Mouse (Mus musculus) MEL (cell line): ENCODE results near the gene Mrpl53. TPM values are rescaled to one million over a fixed set of nuclear protein-coding genes. Genes with fewer than 3 reads are reported as not detected.

Experiments
- DNase-seq: peaks from one replicate; pipeline ENCODE4 v3.0.0; 2011; ENCODE audit warnings: low read depth, low spot score
- H3K27ac ChIP-seq: 2 replicates; pipeline ENCODE4 v1.5.1; 2012; ENCODE audit warnings: low read depth, mild to moderate bottlenecking, control low read depth, low read length, moderate library complexity; ENCODE audit not compliant: control insufficient read depth
- H3K27me3 ChIP-seq, 2 experiments: fragments of 150-350 bp in 1 of 2; sonication (generic) in 1 of 2; 2 replicates each; pipeline ENCODE4 v1.6.1; 2012; ENCODE audit warnings: low read length in 2 of 2, mild to moderate bottlenecking in 2 of 2, improper control_type of control experiment in 1 of 2, moderate library complexity in 1 of 2; ENCODE audit not compliant: insufficient read depth in 2 of 2, control insufficient read depth in 1 of 2
- H3K36me3 ChIP-seq, 2 experiments: 2 replicates each; pipeline ENCODE4 v1.6.1; 2012 to 2014; ENCODE audit warnings: low read length in 2 of 2, improper control_type of control experiment in 1 of 2, inconsistent platforms in 1 of 2, mild to moderate bottlenecking in 1 of 2; ENCODE audit not compliant: insufficient read depth in 2 of 2, control insufficient read depth in 1 of 2
- H3K4me1 ChIP-seq, 2 experiments: fragments of 150-350 bp in 1 of 2; sonication (generic) in 1 of 2; 2 replicates each; pipeline ENCODE4 v1.6.1; 2012; ENCODE audit warnings: low read length in 2 of 2, improper control_type of control experiment in 1 of 2, mild to moderate bottlenecking in 1 of 2; ENCODE audit not compliant: insufficient read depth in 2 of 2, control insufficient read depth in 1 of 2
- H3K4me3 ChIP-seq, 2 experiments: fragments of 150-350 bp in 1 of 2; sonication (generic) in 1 of 2; 2 replicates each; pipeline ENCODE4 v1.5.1; 2012; ENCODE audit warnings: low read depth in 2 of 2, low read length in 2 of 2, mild to moderate bottlenecking in 2 of 2, moderate library complexity in 2 of 2, control low read depth in 1 of 2, improper control_type of control experiment in 1 of 2; ENCODE audit not compliant: control insufficient read depth in 1 of 2, insufficient read depth in 1 of 2
- H3K79me2 ChIP-seq: 2 replicates; pipeline ENCODE4 v1.6.1; 2012; ENCODE audit warnings: mild to moderate bottlenecking, low read length, moderate library complexity; ENCODE audit not compliant: control insufficient read depth, poor library complexity, insufficient read depth
- H3K9ac ChIP-seq: 2 replicates; pipeline ENCODE4 v1.6.1; 2012; ENCODE audit warnings: low read depth, mild to moderate bottlenecking, control low read depth, low read length, moderate library complexity; ENCODE audit not compliant: control insufficient read depth, poor library complexity, severe bottlenecking
- H3K9me3 ChIP-seq: fragments of 150-350 bp; sonication (generic); replicated peaks from 2 replicates; pipeline ENCODE4 v1.6.1; 2012; ENCODE audit warnings: mild to moderate bottlenecking, low read length, improper control_type of control experiment, moderate library complexity; ENCODE audit not compliant: insufficient read depth
- CHD1 ChIP-seq: IDR thresholded peaks from 2 replicates; pipeline ENCODE4 v1.6.1; 2012; ENCODE audit warnings: low read depth, mild to moderate bottlenecking, inconsistent platforms, low read length, improper control_type of control experiment
- E2F4 ChIP-seq: IDR thresholded peaks from 2 replicates; pipeline ENCODE4 v1.6.1; 2011; ENCODE audit warnings: low read depth, low read length, improper control_type of control experiment, borderline replicate concordance
- ELF1 ChIP-seq: IDR thresholded peaks from 2 replicates; pipeline ENCODE4 v1.6.1; 2014; ENCODE audit warnings: low read depth, mild to moderate bottlenecking, inconsistent platforms, low read length, improper control_type of control experiment, moderate library complexity
- EP300 ChIP-seq, 2 experiments: IDR thresholded peaks; 2 replicates each; pipeline ENCODE4 v1.6.1; 2011; ENCODE audit warnings: improper control_type of control experiment in 2 of 2, low read length in 2 of 2, low read depth in 1 of 2, mild to moderate bottlenecking in 1 of 2
- ETS1 ChIP-seq: IDR thresholded peaks from 2 replicates; pipeline ENCODE4 v1.6.1; 2012; ENCODE audit warnings: low read depth, mild to moderate bottlenecking, inconsistent platforms, low read length, improper control_type of control experiment, moderate library complexity
- GABPA ChIP-seq: IDR thresholded peaks from 2 replicates; pipeline ENCODE4 v1.6.1; 2012; ENCODE audit warnings: low read depth, mild to moderate bottlenecking, inconsistent platforms, low read length, improper control_type of control experiment, moderate library complexity
- GATA1 ChIP-seq: IDR thresholded peaks from 2 replicates; pipeline ENCODE4 v1.6.1; 2011; ENCODE audit warnings: low read depth, low read length, improper control_type of control experiment
- HCFC1 ChIP-seq: IDR thresholded peaks from 2 replicates; pipeline ENCODE4 v1.6.1; 2012; ENCODE audit warnings: low read depth, mild to moderate bottlenecking, inconsistent platforms, low read length, improper control_type of control experiment, moderate library complexity
- KAT2A ChIP-seq: conservative IDR thresholded peaks from 2 replicates; pipeline ENCODE4 v1.6.1; 2012; ENCODE audit warnings: low read depth, low read length, improper control_type of control experiment, inconsistent platforms
- MAFK ChIP-seq: IDR thresholded peaks from 2 replicates; pipeline ENCODE4 v1.6.1; 2011; ENCODE audit warnings: low read depth, mild to moderate bottlenecking, low read length, improper control_type of control experiment, borderline replicate concordance
- MEF2A ChIP-seq: IDR thresholded peaks from 2 replicates; pipeline ENCODE4 v1.6.1; 2014; ENCODE audit warnings: low read depth, mild to moderate bottlenecking, inconsistent platforms, low read length, improper control_type of control experiment; ENCODE audit not compliant: poor library complexity, insufficient replicate concordance, severe bottlenecking; ENCODE audit errors: extremely low read depth
- MXI1 ChIP-seq: IDR thresholded peaks from 2 replicates; pipeline ENCODE4 v1.6.1; 2011; ENCODE audit warnings: mild to moderate bottlenecking, low read depth, low read length, improper control_type of control experiment
- MYC ChIP-seq: IDR thresholded peaks from 2 replicates; pipeline ENCODE4 v1.6.1; 2011; ENCODE audit warnings: low read depth, mild to moderate bottlenecking, low read length, improper control_type of control experiment, moderate library complexity
- NELFE ChIP-seq: IDR thresholded peaks from 2 replicates; pipeline ENCODE4 v1.6.1; 2011; ENCODE audit warnings: low read depth, low read length, improper control_type of control experiment
- NRF1 ChIP-seq: IDR thresholded peaks from 2 replicates; pipeline ENCODE4 v1.6.1; 2014; ENCODE audit warnings: low read depth, mild to moderate bottlenecking, inconsistent platforms, low read length, improper control_type of control experiment, moderate library complexity; ENCODE audit not compliant: poor library complexity, insufficient read depth, severe bottlenecking
- POLR2A ChIP-seq, 2 experiments: IDR thresholded peaks; 2 replicates each; pipeline ENCODE4 v1.6.1; 2011 to 2012; ENCODE audit warnings: low read length in 2 of 2, mild to moderate bottlenecking in 2 of 2, control low read depth in 1 of 2, improper control_type of control experiment in 1 of 2, low read depth in 1 of 2, moderate library complexity in 1 of 2; ENCODE audit not compliant: control insufficient read depth in 1 of 2, insufficient read depth in 1 of 2, poor library complexity in 1 of 2
- POLR2AphosphoS5 ChIP-seq: IDR thresholded peaks from 2 replicates; pipeline ENCODE4 v1.6.1; 2012; ENCODE audit warnings: low read depth, borderline replicate concordance, mild to moderate bottlenecking, inconsistent platforms, low read length, moderate library complexity, mixed read lengths
- RCOR1 ChIP-seq: IDR thresholded peaks from 2 replicates; pipeline ENCODE4 v1.6.1; 2012; ENCODE audit warnings: low read depth, mild to moderate bottlenecking, inconsistent platforms, low read length, improper control_type of control experiment
- TAL1 ChIP-seq: IDR thresholded peaks from 2 replicates; pipeline ENCODE4 v1.6.1; 2012; ENCODE audit warnings: mild to moderate bottlenecking, inconsistent platforms, low read length, moderate library complexity, mixed read lengths
- TCF12 ChIP-seq: IDR thresholded peaks from 2 replicates; pipeline ENCODE4 v1.6.1; 2014; ENCODE audit warnings: low read depth, mild to moderate bottlenecking, inconsistent platforms, low read length, improper control_type of control experiment, moderate library complexity
- USF1 ChIP-seq: IDR thresholded peaks from 2 replicates; pipeline ENCODE4 v1.6.1; 2014; ENCODE audit warnings: low read depth, mild to moderate bottlenecking, inconsistent platforms, low read length, improper control_type of control experiment, moderate library complexity
- USF2 ChIP-seq, 2 experiments: IDR thresholded peaks; 2 replicates each; pipeline ENCODE4 v1.6.1; 2011 to 2012; ENCODE audit warnings: improper control_type of control experiment in 2 of 2, low read length in 2 of 2, borderline replicate concordance in 1 of 2, inconsistent platforms in 1 of 2, low read depth in 1 of 2, mild to moderate bottlenecking in 1 of 2; ENCODE audit not compliant: insufficient read depth in 1 of 2
- ZC3H11A ChIP-seq: IDR thresholded peaks from 2 replicates; pipeline ENCODE4 v1.6.1; 2012; ENCODE audit warnings: low read depth, mild to moderate bottlenecking, inconsistent platforms, low read length, improper control_type of control experiment
- ZKSCAN1 ChIP-seq: IDR thresholded peaks from 2 replicates; pipeline ENCODE4 v1.6.1; 2012; ENCODE audit warnings: low read depth, mild to moderate bottlenecking, inconsistent platforms, low read length, improper control_type of control experiment, moderate library complexity
- polyA plus RNA-seq, 2 experiments: library from polyadenylated mRNA; stranded (reverse) in 1 of 2; unstranded in 1 of 2; fragments of >175 nt in 1 of 2; fragments of >200 nt in 1 of 2; gene quantifications; 2 replicates each; pipeline versions ENCODE4 v1.2.1 to v1.2.4; 2012; ENCODE audit warnings: low replicate concordance in 2 of 2, low read depth in 1 of 2; ENCODE audit not compliant: insufficient read length in 2 of 2, insufficient read depth in 1 of 2, missing spikeins in 1 of 2
- total RNA-seq: library from RNA; depleted of rRNA; stranded (reverse); fragments of 300-350 nt; gene quantifications from 2 replicates; pipeline ENCODE4 v1.2.3, GENCODE M21; 2012

The Mrpl53 gene
- total and polyA plus RNA-seq, 3 experiments = 63.8 to 91.3 TPM; not detected in 1

- Histone ChIP-seq H3K4me3 (peak overlapping the region; percentile 89 to 94), H3K9me3 (no peaks in the 10 kb centered on the region), H3K79me2 (peaks cover 35% of the 10 kb centered on the region), H3K27ac (peak overlapping the region; percentile 4), H3K27me3 (no peaks in the 10 kb centered on the region), H3K36me3 (peaks cover 0 to 15% of the 10 kb centered on the region in 2 experiments; a peak in 2 of 4 replicates), H3K9ac (peak overlapping the region; percentile 88), H3K4me1 (peaks cover 0 to 19% of the 10 kb centered on the region in 2 experiments; a peak in 2 of 4 replicates)
- no peak for DNase-seq
- no peak for TF ChIP-seq ETS1
- TF ChIP-seq KAT2A = no peak
- TF ChIP-seq USF2 (IDR thresholded peaks at IDR 0.05; ENCODE audit: borderline replicate concordance in 1 of 2, insufficient read depth in 1 of 2, low read depth in 1 of 2, low read length in 2 of 2) = no peak
- no peak for TF ChIP-seq GATA1
- TF ChIP-seq MAFK = no peak
- no peak for TF ChIP-seq ZKSCAN1
- TF ChIP-seq GABPA = no peak
- TF ChIP-seq CHD1 = no peak
- TF ChIP-seq E2F4 = no peak
- TF ChIP-seq MEF2A = no peak
- no peak for TF ChIP-seq TCF12
- TF ChIP-seq TAL1 = no peak
These were observed 7.7 kb downstream of the Mrpl53 start for GRCm38 (mm10) chr6:83116373-83117164.

- Histone ChIP-seq H3K9ac (no peak overlapping the region; the same call in 1 of the 2 replicates), H3K4me3 (no peak overlapping the region; a peak in 1 of 4 replicates), H3K9me3 (no peaks in the 10 kb centered on the region)
- no peak for TF ChIP-seq EP300 (IDR thresholded peaks at IDR 0.05; ENCODE audit: low read depth in 1 of 2, low read length in 2 of 2)
- no peak for TF ChIP-seq ZC3H11A
- no peak for TF ChIP-seq HCFC1
- no peak for TF ChIP-seq ZKSCAN1
- TF ChIP-seq ELF1 = no peak
- TF ChIP-seq POLR2AphosphoS5 = no peak
- TF ChIP-seq NELFE = no peak
- TF ChIP-seq NRF1 = no peak
- TF ChIP-seq MEF2A = no peak
- TF ChIP-seq USF1 = no peak
- no peak for TF ChIP-seq TAL1
- no peak for TF ChIP-seq MYC
- no peak for TF ChIP-seq MXI1
- no peak for TF ChIP-seq GABPA
- TF ChIP-seq RCOR1 = no peak
- TF ChIP-seq KAT2A = no peak
- no peak for TF ChIP-seq POLR2A (IDR thresholded peaks at IDR 0.05; ENCODE audit: control insufficient read depth in 1 of 2, insufficient read depth in 1 of 2, low read depth in 1 of 2, low read length in 2 of 2, poor library complexity in 1 of 2)
- TF ChIP-seq GATA1 = no peak
- TF ChIP-seq, all 39 proteins: peak for 0
- Histone ChIP-seq H3K27ac (no peak overlapping the region), H3K27me3 (no peaks in the 10 kb centered on the region), H3K36me3 (peaks cover 0 to 15% of the 10 kb centered on the region in 2 experiments; a peak in 2 of 4 replicates), H3K4me1 (peaks cover 0 to 19% of the 10 kb centered on the region in 2 experiments; a peak in 2 of 4 replicates), H3K79me2 (peaks cover 36% of the 10 kb centered on the region)
- no peak for DNase-seq
These were observed 8.3 kb downstream of the Mrpl53 start for GRCm38 (mm10) chr6:83117165-83117438.
